Mouse (Mus musculus): Measurements from ENCODE around the gene Tnfrsf1b. TPM values are rescaled to one million over a fixed set of nuclear protein-coding genes. Genes with fewer than 3 reads are reported as not detected.

Gene Tnfrsf1b
- polyA plus RNA-seq (2015; fragmentation: Nextera tagmentation; extraction: Ambion mirVana): 4.3 and 4.9 TPM in 2 replicates

GRCm38 (mm10) chr4:145246173-145247011, at the start of gene Tnfrsf1b:
Tnfrsf1b (minus strand) TSS chr4:145246870.

DNA sequence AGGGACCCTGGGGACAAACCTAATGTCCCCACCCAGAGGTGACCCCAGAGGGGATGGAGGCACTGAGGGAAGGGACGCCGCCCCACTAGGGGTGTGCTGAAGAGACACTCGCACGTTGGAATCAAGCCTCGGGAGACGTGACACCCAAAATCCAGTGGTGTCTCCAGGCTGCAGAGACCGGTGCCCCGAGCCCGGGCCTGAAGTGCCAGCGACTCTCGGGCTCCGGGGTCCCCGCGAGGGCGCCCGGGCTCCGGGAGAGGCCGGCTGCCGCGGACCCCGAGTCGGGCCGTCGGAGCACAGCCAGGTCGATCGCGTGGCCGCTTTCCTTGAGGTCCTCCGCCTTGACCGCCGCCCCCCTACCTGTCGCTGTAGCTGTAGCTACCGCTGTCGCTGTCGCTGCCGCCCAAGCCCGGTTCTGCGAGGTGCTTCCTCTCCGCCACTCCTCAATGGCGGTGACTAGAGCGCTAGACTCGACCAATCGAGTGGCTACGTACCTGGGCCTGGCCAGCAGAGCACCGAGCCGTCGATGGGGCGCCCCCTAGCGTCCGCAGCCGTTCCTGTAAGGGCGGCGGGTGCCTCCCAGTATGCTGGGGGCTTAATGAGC, 52.0 kb downstream of the Tnfrsf1b start, which contains the start of gene Vps13d:
Gene Vps13d, minus strand, starts transcription at position 447 of the 604 bp plus-strand sequence.

Other genes with a start within 250 kb of the Tnfrsf1b start
- 8.1 and 8.7 TPM in 2 replicates for gene Vps13d, start 51.9 kb downstream of the Tnfrsf1b start, polyA plus RNA-seq (2015; fragmentation: Nextera tagmentation; extraction: Ambion mirVana)
- gene Tnfrsf8, start 68.3 kb upstream of the Tnfrsf1b start, polyA plus RNA-seq (2015; fragmentation: Nextera tagmentation; extraction: Ambion mirVana): 0.11 and 0.13 TPM in 2 replicates